Mouse (Mus musculus): ENCODE results near the gene Mill2. TPM values are rescaled to one million over a fixed set of nuclear protein-coding genes. Genes with fewer than 3 reads are reported as not detected.
"Not testable (repeated sequence)": the region's sequence is repeated elsewhere in the genome, so short reads cannot be mapped to it uniquely, and the experiment has no call there.

The Mill2 gene
- 0.51 and 0.70 TPM in 2 replicates for polyA plus RNA-seq (2015; fragmentation: Nextera tagmentation; extraction: Ambion mirVana)

GRCm38 (mm10) chr7:18839865-18840264 is at the start of gene Mill2:
Gene Mill2, plus strand, starts transcription at chr7:18839966.
- Histone ChIP-seq H3K9ac (replicated peaks) (peak within 1 kb of the TSS; percentile 47), H3K4me3 (replicated peaks) (peak within 1 kb of the TSS; percentile 40), H3K27me3 (replicated peaks) (no peaks in the 10 kb centered on the region), H3K4me1 (peaks cover 11% of the 10 kb centered on the region), H3K36me3 (no peaks in the 10 kb centered on the region), H3K4me2 (peak within 1 kb of the TSS; percentile 67), H3K9me3 (replicated peaks) (no peaks in the 10 kb centered on the region), H3K27ac (replicated peaks) (peak within 1 kb of the TSS; percentile 79)
- WGBS: 27% methylated on average over 3 of the region's 3 CpGs
- ATAC-seq (ENCODE audit: low FRiP score): peak; percentile 53; the same call in 1 of the 2 replicates

GRCm38 (mm10) chr7:18790671-18791070 is 49.1 kb upstream of the Mill2 start:
- not testable (repeated sequence) for H3K36me3 ChIP-seq

GRCm38 (mm10) chr7:18798420-18798819 is 41.3 kb upstream of the Mill2 start, which contains the start of gene Psg19:
Gene Psg19, minus strand, starts transcription at chr7:18798520.
- Histone ChIP-seq H3K4me3 (replicated peaks) (no peak within 1 kb of the TSS), H3K27me3 (replicated peaks) (no peaks in the 10 kb centered on the region), H3K9ac (replicated peaks) (no peak within 1 kb of the TSS), H3K9me3 (replicated peaks) (no peaks in the 10 kb centered on the region), H3K4me2 (no peak within 1 kb of the TSS), H3K4me1 (no peaks in the 10 kb centered on the region), H3K27ac (replicated peaks) (no peak within 1 kb of the TSS), H3K36me3 (no peaks in the 10 kb centered on the region)
- ATAC-seq (ENCODE audit: low FRiP score): no peak
- 92% methylated on average over 1 of the region's 1 CpGs for WGBS

More at GRCm38 (mm10) chr7:18790671-18791070, 49.1 kb upstream of the Mill2 start:
- not testable (repeated sequence) for H3K9me3 ChIP-seq (replicated peaks); H3K27me3 ChIP-seq (replicated peaks); H3K4me1 ChIP-seq; H3K4me3 ChIP-seq (replicated peaks); H3K4me2 ChIP-seq; H3K27ac ChIP-seq (replicated peaks); H3K9ac ChIP-seq (replicated peaks); ATAC-seq (ENCODE audit: low FRiP score)

DNA sequence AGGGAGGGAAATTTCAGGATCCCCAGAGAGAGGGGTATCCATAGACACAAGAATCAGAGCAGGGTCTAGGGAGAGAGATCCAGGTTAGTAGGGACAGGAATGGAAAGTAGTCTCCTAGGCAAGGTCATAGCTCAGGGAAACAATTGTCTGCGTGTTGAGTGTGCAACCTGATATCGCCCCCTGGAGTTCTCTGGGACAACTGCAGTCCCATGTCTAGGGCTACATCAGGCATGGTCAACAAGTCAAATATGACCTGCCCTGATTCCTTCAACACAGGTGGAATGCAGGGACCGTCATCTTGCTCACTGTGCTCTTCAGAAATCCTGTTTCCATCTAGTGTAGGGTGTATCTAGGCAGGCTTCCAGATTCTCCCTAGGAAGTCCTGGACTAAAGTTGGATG is 40.6 kb upstream of the Mill2 start:
- H3K27me3 ChIP-seq (replicated peaks): no peaks in the 10 kb centered on the region
- H3K4me1 ChIP-seq: no peaks in the 10 kb centered on the region
- H3K27ac ChIP-seq (replicated peaks): no peak overlapping the region
- H3K9me3 ChIP-seq (replicated peaks): no peaks in the 10 kb centered on the region
- no peak overlapping the region for H3K4me2 ChIP-seq
- H3K36me3 ChIP-seq: no peaks in the 10 kb centered on the region
- 44% methylated on average over 3 of the region's 3 CpGs for WGBS
- no peak overlapping the region for H3K9ac ChIP-seq (replicated peaks)
- ATAC-seq (ENCODE audit: low FRiP score): no peak
- no peak overlapping the region for H3K4me3 ChIP-seq (replicated peaks)

DNA sequence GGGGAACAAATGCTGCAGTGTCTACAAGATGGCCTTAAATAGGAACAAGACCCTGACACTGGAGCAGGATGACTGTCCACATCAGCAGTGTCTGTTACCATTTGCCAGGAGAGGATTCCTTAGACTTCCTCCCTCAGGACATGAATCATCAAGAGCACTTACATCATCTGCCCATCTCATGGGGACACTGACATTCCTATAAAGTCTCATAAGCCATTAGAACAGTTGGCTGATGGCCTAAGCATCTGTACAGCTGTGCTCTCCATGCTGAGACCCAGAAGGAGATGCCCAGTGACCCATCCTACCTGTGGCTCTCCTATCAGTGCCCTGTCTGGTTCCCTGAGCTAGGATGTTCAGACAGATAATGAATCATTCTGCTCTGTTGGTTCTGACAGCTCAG is 36.2 kb upstream of the Mill2 start:
- no peaks in the 10 kb centered on the region for H3K9me3 ChIP-seq (replicated peaks)
- H3K4me2 ChIP-seq: no peak overlapping the region
- no peak overlapping the region for H3K4me3 ChIP-seq (replicated peaks)
- no peaks in the 10 kb centered on the region for H3K4me1 ChIP-seq
- no peaks in the 10 kb centered on the region for H3K36me3 ChIP-seq
- no peaks in the 10 kb centered on the region for H3K27me3 ChIP-seq (replicated peaks)
- ATAC-seq (ENCODE audit: low FRiP score): no peak
- H3K27ac ChIP-seq (replicated peaks): no peak overlapping the region
- H3K9ac ChIP-seq (replicated peaks): no peak overlapping the region

GRCm38 (mm10) chr7:18818301-18818700 is 21.5 kb upstream of the Mill2 start:
- H3K9ac ChIP-seq (replicated peaks): no peak overlapping the region
- H3K4me1 ChIP-seq: no peaks in the 10 kb centered on the region
- no peak overlapping the region for H3K4me3 ChIP-seq (replicated peaks)
- no peaks in the 10 kb centered on the region for H3K27me3 ChIP-seq (replicated peaks)
- H3K36me3 ChIP-seq: no peaks in the 10 kb centered on the region
- 85% methylated on average over 9 of the region's 9 CpGs for WGBS
- H3K9me3 ChIP-seq (replicated peaks): no peaks in the 10 kb centered on the region
- no peak for ATAC-seq (ENCODE audit: low FRiP score)
- H3K4me2 ChIP-seq: no peak overlapping the region
- H3K27ac ChIP-seq (replicated peaks): no peak overlapping the region

DNA sequence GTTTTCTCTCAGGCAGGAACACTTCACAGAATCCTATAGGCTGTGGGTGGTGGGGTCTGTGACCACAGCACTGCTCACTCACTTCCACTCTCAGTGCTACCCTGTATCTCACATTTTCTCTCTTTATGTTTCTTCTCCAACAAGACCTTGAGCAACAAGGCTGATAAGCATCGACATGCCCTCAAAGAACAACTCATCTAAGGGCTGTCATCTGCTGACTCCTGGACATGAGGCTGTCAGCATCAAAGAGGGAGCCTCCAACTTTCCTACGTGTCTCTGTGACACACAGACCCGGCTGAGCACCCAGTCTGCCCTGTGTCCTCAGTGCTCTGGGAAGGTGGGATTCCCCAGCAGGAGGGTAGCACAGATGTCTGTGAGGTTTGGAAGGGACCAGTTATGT is 18.3 kb upstream of the Mill2 start, which contains the start of gene Psg17:
Psg17 (minus strand) TSS at position 101 of the 400 bp plus-strand sequence.
- Histone ChIP-seq H3K4me3 (replicated peaks) (no peak within 1 kb of the TSS), H3K27me3 (replicated peaks) (no peaks in the 10 kb centered on the region), H3K4me2 (no peak within 1 kb of the TSS), H3K9me3 (replicated peaks) (no peaks in the 10 kb centered on the region), H3K36me3 (no peaks in the 10 kb centered on the region), H3K4me1 (no peaks in the 10 kb centered on the region), H3K9ac (replicated peaks) (no peak within 1 kb of the TSS), H3K27ac (replicated peaks) (no peak within 1 kb of the TSS)
- no peak for ATAC-seq (ENCODE audit: low FRiP score)
- 76% methylated on average over 3 of the region's 3 CpGs for WGBS

DNA sequence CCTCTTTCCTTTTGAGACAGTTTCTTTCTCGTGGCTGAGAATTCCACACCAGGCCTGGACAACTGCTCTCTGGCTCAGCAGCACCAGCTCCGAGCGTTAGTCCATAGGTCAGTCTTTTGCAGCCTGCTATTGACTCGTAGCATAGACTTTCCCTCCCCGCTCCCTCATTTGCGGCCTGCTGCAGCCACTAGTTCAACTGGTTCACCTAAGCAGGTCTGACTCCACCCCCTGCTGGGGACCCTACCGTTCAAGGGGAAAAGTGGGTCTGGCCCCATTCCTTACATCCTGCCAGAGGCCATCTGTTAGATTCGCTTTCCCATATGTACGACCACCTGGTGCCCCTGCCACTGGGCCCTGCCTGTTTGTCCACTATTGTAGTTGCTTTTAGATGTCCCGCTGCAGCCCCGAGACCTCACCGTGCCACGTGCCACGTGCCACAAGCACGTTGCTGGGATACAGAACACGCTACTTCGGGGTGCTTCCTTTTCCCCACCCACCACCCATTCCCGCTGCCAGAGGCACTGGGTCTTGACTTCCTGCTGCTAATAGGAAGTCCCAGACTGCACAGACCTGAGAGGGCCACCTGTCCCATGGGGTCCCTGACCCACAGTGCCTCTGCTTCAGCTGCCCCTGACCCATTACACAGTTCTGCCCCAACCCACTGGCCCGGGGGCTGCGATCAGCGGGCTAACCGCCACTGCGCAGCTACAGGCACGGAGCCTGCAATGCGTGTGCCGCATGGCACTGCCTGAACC is 11.8 kb upstream of the Mill2 start:
- Histone ChIP-seq H3K9me3 (replicated peaks) (no peaks in the 10 kb centered on the region), H3K4me3 (replicated peaks) (no peak overlapping the region), H3K4me2 (no peak overlapping the region), H3K36me3 (no peaks in the 10 kb centered on the region), H3K9ac (replicated peaks) (no peak overlapping the region), H3K4me1 (no peaks in the 10 kb centered on the region), H3K27me3 (replicated peaks) (no peaks in the 10 kb centered on the region), H3K27ac (replicated peaks) (no peak overlapping the region)
- no peak for ATAC-seq (ENCODE audit: low FRiP score)
- 70% methylated on average over 26 of the region's 26 CpGs for WGBS

GRCm38 (mm10) chr7:18828592-18828991 is 11.2 kb upstream of the Mill2 start:
- Histone ChIP-seq H3K4me1 (no peaks in the 10 kb centered on the region), H3K4me2 (no peak overlapping the region), H3K9me3 (replicated peaks) (no peaks in the 10 kb centered on the region), H3K27ac (replicated peaks) (no peak overlapping the region), H3K4me3 (replicated peaks) (no peak overlapping the region), H3K9ac (replicated peaks) (no peak overlapping the region), H3K36me3 (no peaks in the 10 kb centered on the region), H3K27me3 (replicated peaks) (no peaks in the 10 kb centered on the region)
- no peak for ATAC-seq (ENCODE audit: low FRiP score)
- WGBS: 63% methylated on average over 9 of the region's 9 CpGs

- Histone ChIP-seq H3K27me3 (replicated peaks) (no peaks in the 10 kb centered on the region), H3K4me3 (replicated peaks) (no peak overlapping the region), H3K4me2 (no peak overlapping the region), H3K36me3 (no peaks in the 10 kb centered on the region), H3K9me3 (replicated peaks) (no peaks in the 10 kb centered on the region), H3K4me1 (no peaks in the 10 kb centered on the region), H3K9ac (replicated peaks) (no peak overlapping the region), H3K27ac (replicated peaks) (no peak overlapping the region)
- WGBS: 82% methylated on average over 7 of the region's 7 CpGs
- ATAC-seq (ENCODE audit: low FRiP score): no peak
Measured at GRCm38 (mm10) chr7:18829545-18829944, 10.2 kb upstream of the Mill2 start.

- no peaks in the 10 kb centered on the region for H3K4me1 ChIP-seq
- H3K9ac ChIP-seq (replicated peaks): no peak overlapping the region
- H3K4me2 ChIP-seq: no peak overlapping the region
- H3K9me3 ChIP-seq (replicated peaks): no peaks in the 10 kb centered on the region
- ATAC-seq (ENCODE audit: low FRiP score): no peak
- no peaks in the 10 kb centered on the region for H3K36me3 ChIP-seq
- no peak overlapping the region for H3K4me3 ChIP-seq (replicated peaks)
- WGBS: 52% methylated on average over 13 of the region's 13 CpGs
- H3K27ac ChIP-seq (replicated peaks): no peak overlapping the region
- H3K27me3 ChIP-seq (replicated peaks): no peaks in the 10 kb centered on the region
Measured at GRCm38 (mm10) chr7:18832298-18832697, 7.5 kb upstream of the Mill2 start.

- Histone ChIP-seq H3K9me3 (replicated peaks) (no peaks in the 10 kb centered on the region), H3K36me3 (no peaks in the 10 kb centered on the region), H3K27me3 (replicated peaks) (no peaks in the 10 kb centered on the region), H3K4me1 (peaks cover 11% of the 10 kb centered on the region), H3K9ac (replicated peaks) (peak overlapping the region; percentile 47), H3K4me2 (peak overlapping the region; percentile 67), H3K27ac (replicated peaks) (peak overlapping the region; percentile 79), H3K4me3 (replicated peaks) (peak overlapping the region; percentile 40)
- ATAC-seq (ENCODE audit: low FRiP score): peak; percentile 83
- 4% methylated on average over 14 of the region's 17 CpGs for WGBS
Measured at GRCm38 (mm10) chr7:18840386-18841173, 814 bp downstream of the Mill2 start.

All from neural tube, embryonic 15.5 days (tissue).